Mouse (Mus musculus) heart, adult 9 months (tissue): ENCODE results near the gene Rbm44.

Source experiments
- DNase-seq, 2 experiments: peaks; one replicate each; pipeline ENCODE4 v3.0.0; 2022; ENCODE audit warnings: low spot score in 2 of 2

Gene Rbm44

GRCm38 (mm10) chr1:91209343-91209742, 64.5 kb downstream of the Rbm44 start:
- DNase-seq: peak; percentile 67

GRCm38 (mm10) chr1:91209785-91210184, 64.9 kb downstream of the Rbm44 start:
- peak; percentile 75 to 82 for DNase-seq

GRCm38 (mm10) chr1:91211099-91211498, 66.2 kb downstream of the Rbm44 start:
- peak; percentile 11 to 36 for DNase-seq

GRCm38 (mm10) chr1:91211591-91212008, 66.7 kb downstream of the Rbm44 start:
- DNase-seq: peak; percentile 28 to 31

- no peak for DNase-seq
Measured at GRCm38 (mm10) chr1:91215264-91215663, 70.4 kb downstream of the Rbm44 start.

GRCm38 (mm10) chr1:91215981-91216380, 71.1 kb downstream of the Rbm44 start:
- peak in 1 of 2 experiments; percentile 13 for DNase-seq

GRCm38 (mm10) chr1:91216504-91217267, 71.8 kb downstream of the Rbm44 start:
- DNase-seq: peak; percentile 74 to 77

GRCm38 (mm10) chr1:91219641-91220321, 74.9 kb downstream of the Rbm44 start:
- DNase-seq: no peak

- DNase-seq: no peak
Measured at GRCm38 (mm10) chr1:91220322-91220672, 75.4 kb downstream of the Rbm44 start.
